Mouse (Mus musculus): ENCODE data around the gene Ccdc78.
A peak's percentile ranks its signal among the peaks of the same experiment; 100 is the strongest.

The Ccdc78 gene

GRCm38 (mm10) chr17:25783086-25783485, 3.3 kb upstream of the Ccdc78 start:
- DNase-seq (ENCODE audit: low spot score), result peak; percentile 71

- DNase-seq (ENCODE audit: low spot score), result no peak
Observed at GRCm38 (mm10) chr17:25783861-25784574, 2.4 kb upstream of the Ccdc78 start.

GRCm38 (mm10) chr17:25785281-25785745, 1.1 kb upstream of the Ccdc78 start, which contains the start of gene Haghl:
TSS of gene Haghl (minus strand) at chr17:25785673.
- DNase-seq (ENCODE audit: low spot score), result peak; percentile 97

GRCm38 (mm10) chr17:25786781-25787504, 563 bp downstream of the Ccdc78 start:
- DNase-seq (ENCODE audit: low spot score), result no peak

GRCm38 (mm10) chr17:25791320-25791842, 5.0 kb downstream of the Ccdc78 start:
- DNase-seq (ENCODE audit: low spot score), result no peak

GRCm38 (mm10) chr17:25791843-25792527, 5.6 kb downstream of the Ccdc78 start:
- DNase-seq (ENCODE audit: low spot score), result peak; percentile 89

GRCm38 (mm10) chr17:25792615-25793014, 6.2 kb downstream of the Ccdc78 start, which contains the start of gene Fam173a:
TSS of gene Fam173a (minus strand) at chr17:25792901.
- peak; percentile 86 for DNase-seq (ENCODE audit: low spot score)

- peak; percentile 59 for DNase-seq (ENCODE audit: low spot score)
Observed at GRCm38 (mm10) chr17:25794197-25794596, 7.8 kb downstream of the Ccdc78 start.

GRCm38 (mm10) chr17:25794998-25795397, 8.6 kb downstream of the Ccdc78 start:
- no peak for DNase-seq (ENCODE audit: low spot score)

- DNase-seq (ENCODE audit: low spot score), result no peak
Observed at GRCm38 (mm10) chr17:25795609-25796092, 9.3 kb downstream of the Ccdc78 start, which contains the start of gene AC134908.4. TSS of gene AC134908.4 (minus strand) at chr17:25795659.

GRCm38 (mm10) chr17:25796211-25796771, 9.9 kb downstream of the Ccdc78 start:
- DNase-seq (ENCODE audit: low spot score), result peak; percentile 55

GRCm38 (mm10) chr17:25796951-25797369, 10.6 kb downstream of the Ccdc78 start, which contains the start of gene Metrn:
TSS of gene Metrn (minus strand) at chr17:25797136.
- DNase-seq (ENCODE audit: low spot score), result peak; percentile 95

GRCm38 (mm10) chr17:25801029-25801428, 14.6 kb downstream of the Ccdc78 start:
- DNase-seq (ENCODE audit: low spot score), result peak; percentile 50

- DNase-seq (ENCODE audit: low spot score), result peak; percentile 38
Observed at GRCm38 (mm10) chr17:25802825-25803517, 16.6 kb downstream of the Ccdc78 start.

- no peak for DNase-seq (ENCODE audit: low spot score)
Observed at GRCm38 (mm10) chr17:25806507-25806906, 20.1 kb downstream of the Ccdc78 start.

GRCm38 (mm10) chr17:25807452-25807851, 21.1 kb downstream of the Ccdc78 start:
- peak; percentile 36 for DNase-seq (ENCODE audit: low spot score)

GRCm38 (mm10) chr17:25808028-25808427, 21.6 kb downstream of the Ccdc78 start:
- no peak for DNase-seq (ENCODE audit: low spot score)

GRCm38 (mm10) chr17:25808789-25809605, 22.6 kb downstream of the Ccdc78 start, which contains the start of gene Fbxl16:
TSS of gene Fbxl16 (plus strand) at chr17:25809085.
- DNase-seq (ENCODE audit: low spot score), result peak; percentile 76

GRCm38 (mm10) chr17:25809606-25810340, 23.4 kb downstream of the Ccdc78 start:
- DNase-seq (ENCODE audit: low spot score), result peak; percentile 39
